Mouse (Mus musculus) layer of hippocampus, adult 9-11 months (tissue): ENCODE data around the gene Rab3d.
"Not testable (repeated sequence)": the region's sequence is repeated elsewhere in the genome, so short reads cannot be mapped to it uniquely, and the experiment has no call there.

Experiments
- DNase-seq: peaks from one replicate; pipeline ENCODE4 v3.0.0; 2022

Rab3d gene

GRCm38 (mm10) chr9:21904031-21904430 lies 14.0 kb downstream of the Rab3d start:
- no peak for DNase-seq

DNA sequence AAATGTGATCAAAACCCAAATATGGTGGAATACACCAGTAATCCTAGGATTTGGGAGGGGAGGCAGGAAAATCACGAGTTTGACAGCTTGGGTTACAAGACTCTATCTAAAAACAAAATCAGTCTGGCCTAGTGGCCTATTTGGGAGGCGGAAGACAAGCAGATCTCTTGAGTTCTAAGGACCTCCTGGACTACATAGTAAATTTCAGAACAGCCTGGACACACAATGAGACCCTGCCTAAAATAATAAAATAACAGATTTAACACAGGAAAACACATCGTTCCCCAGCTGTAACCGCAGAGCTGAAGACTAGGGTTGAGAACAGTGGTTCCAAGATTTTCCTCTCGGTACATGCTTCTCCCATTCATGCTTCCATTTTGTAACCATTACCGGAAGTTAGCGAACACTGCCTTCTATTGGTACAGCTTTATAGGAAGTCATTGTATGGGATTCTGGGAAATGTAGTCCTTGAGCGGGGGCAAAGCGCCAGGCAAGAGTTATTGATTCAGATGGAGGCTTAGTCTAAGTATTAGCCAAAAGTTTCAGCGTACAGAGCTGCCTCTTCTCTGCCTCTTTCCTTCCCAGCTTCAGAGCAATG lies 16.7 kb downstream of the Rab3d start:
- DNase-seq, result peak; percentile 86

GRCm38 (mm10) chr9:21889229-21889628 lies 28.8 kb downstream of the Rab3d start:
- no peak for DNase-seq

GRCm38 (mm10) chr9:21876601-21877000 lies 41.4 kb downstream of the Rab3d start:
- no peak for DNase-seq

- DNase-seq, result no peak
Measured at GRCm38 (mm10) chr9:21872204-21872603, 45.8 kb downstream of the Rab3d start.

DNA sequence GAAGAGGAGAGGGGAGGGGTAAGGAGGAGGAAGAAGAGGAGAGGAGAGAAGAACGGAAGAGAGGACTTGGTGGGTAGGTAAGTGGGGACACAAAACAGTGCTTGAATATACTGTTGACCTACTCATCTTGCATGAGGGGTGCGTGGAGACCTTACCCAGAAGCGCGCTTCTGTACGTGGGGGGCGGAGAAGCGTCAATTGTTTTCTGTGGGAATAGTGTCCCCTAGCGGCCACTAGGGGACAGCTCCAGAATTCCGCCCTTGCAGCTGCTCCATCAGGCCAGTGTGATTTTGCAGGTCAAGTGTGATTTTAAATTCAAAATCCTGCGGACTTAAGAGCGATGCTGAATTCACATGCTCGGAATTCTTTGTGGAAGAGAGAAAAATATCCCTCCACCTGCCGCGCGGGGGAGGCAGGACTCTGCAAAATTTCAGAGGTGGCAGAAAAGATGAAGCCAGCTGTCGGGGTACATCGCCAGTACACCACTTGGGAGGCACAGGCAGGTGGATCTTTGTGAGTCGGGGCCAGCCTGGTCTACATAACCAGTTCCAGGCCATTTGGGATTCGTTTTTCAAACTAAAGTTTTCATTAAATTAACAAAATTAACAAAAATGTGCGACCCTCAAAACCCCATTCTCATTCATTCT lies 47.0 kb downstream of the Rab3d start:
- DNase-seq, result no peak

DNA sequence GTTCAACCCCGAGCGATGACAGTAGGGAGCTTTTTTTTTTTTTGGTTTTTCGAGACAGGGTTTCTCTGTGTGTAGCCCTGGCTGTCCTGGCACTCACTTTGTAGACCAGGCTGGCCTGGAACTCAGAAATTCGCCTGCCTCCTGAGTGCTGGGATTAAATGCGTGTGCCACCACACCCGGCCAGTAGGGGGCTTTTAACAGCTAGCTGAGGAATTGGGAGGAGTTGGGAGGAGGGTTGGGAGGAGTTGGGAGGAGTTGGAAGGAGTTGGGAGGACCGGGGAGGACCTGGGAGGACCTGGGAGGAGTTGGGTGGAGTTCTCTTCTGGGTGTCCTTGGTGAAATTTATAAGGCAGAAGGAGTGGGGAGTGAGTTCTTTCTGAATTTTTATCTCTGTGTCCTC lies 48.7 kb downstream of the Rab3d start:
- not testable (repeated sequence) for DNase-seq

GRCm38 (mm10) chr9:21867726-21868125 lies 50.3 kb downstream of the Rab3d start:
- no peak for DNase-seq

DNA sequence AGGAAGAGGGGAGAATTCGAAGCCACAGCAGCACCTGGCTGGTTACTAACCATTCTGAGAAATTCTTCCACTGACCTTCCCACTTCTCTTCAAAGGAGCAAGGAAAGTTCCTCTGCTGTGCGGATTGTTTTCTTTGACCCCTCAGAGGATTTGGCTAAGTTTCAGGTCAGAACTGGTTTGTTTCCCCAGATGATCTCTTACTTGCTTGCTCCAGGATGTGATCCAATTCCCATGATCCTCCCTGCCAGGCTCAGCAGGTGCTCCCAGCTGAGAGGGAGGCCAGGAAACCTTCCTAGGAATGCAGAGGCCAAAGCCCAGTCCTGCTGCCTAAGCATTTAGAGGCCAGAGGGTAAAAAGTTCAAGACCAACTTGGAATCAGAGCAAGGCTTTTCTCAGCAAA lies 51.4 kb downstream of the Rab3d start:
- DNase-seq, result no peak

- DNase-seq, result no peak
Measured at GRCm38 (mm10) chr9:21865673-21866398, 52.2 kb downstream of the Rab3d start.

DNA sequence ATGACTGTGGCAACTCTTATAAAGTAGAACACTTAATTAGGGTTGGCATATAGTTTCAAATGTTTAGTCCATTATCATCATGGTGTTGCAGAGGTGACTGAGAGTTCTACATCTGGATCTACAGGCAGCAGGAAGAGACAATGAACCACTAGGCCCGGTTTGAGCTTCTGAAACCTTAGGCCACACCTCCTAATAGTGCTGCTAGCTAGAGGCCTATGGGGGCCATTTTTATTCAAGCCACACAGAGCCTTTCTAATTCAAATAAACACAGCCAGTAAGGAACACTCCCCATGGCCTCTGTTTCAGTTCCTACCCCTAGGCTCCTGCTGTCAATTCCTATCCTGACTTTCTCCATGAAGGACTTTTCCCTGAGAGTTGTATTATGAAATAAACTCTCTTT lies 55.8 kb downstream of the Rab3d start:
- DNase-seq, result no peak

GRCm38 (mm10) chr9:21860349-21860748 lies 57.6 kb downstream of the Rab3d start:
- not testable (repeated sequence) for DNase-seq

DNA sequence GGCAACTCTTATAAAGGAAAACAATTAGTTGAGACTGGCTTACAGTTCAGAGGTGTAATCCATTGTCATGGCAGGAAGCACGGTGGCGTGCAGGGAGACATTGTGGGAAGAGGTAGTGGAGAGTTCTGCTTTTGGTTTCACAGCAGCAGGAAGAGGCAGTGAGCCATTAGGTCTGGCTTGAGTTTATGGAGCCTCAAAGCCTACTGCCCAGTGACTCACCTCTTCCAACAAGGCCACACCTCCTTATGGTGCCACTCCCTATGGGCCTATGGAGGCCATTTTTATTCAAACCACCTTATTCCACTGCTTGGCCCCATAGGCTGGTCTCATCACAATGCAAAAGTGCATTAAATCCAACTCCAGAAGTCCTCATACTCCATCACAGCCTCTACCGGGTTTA lies 58.4 kb downstream of the Rab3d start:
- no peak for DNase-seq

DNA sequence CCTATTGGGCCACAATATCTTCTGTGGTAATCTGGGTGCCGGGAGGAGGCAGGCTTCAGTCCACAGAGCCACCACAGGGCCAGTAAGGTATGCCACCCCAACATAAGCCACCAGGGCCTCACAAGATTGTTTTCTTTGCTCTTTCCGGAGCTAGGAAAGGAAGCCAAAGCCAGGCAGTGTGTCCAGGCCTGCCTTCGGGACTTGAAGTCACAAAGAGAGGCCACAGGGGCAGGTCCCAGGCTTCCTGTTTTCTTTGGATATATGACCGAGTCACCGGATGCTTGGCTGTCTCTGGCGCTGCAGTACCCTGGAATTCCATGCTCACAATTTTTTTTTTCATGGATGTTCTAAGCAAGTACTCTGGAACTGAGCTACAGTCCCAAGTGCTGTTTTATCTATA lies 59.9 kb downstream of the Rab3d start:
- no peak for DNase-seq

- no peak for DNase-seq
Measured at GRCm38 (mm10) chr9:21857501-21857900, 60.5 kb downstream of the Rab3d start.
